Comparison of ENCODE assay signal across 12 mouse cellular contexts in genomic region chr14:23391566-23391965, GRCm38 (mm10).
"Had no signal": no experiment of that assay in that cellular context is flagged by ENCODE, and none has a peak within 500 bp of the region (broad histone marks: within the 10 kb centered on the region; RNA-seq: fewer than 3 reads in every experiment).

No protein-coding gene starts in this region.

- H3K27me3 ChIP-seq: midbrain, embryonic 12.5 days; stomach, embryonic 15.5 days had no signal

- H3K4me3 ChIP-seq: left cerebral cortex, adult 2 months; limb, embryonic 13.5 days; midbrain, embryonic 12.5 days; stomach, embryonic 15.5 days had no signal

- DNase-seq: kidney, adult 8-10 months; kidney, postnatal 25 days; lung, adult 18-20 months; right cerebral cortex, postnatal 14 days; thymus, adult 2 months; thymus, postnatal 25 days had no signal

- H3K4me1 ChIP-seq: stomach, embryonic 15.5 days had no signal

- H3K9ac ChIP-seq: limb, embryonic 13.5 days; liver, embryonic 14.5 days; midbrain, embryonic 12.5 days; stomach, embryonic 15.5 days had no signal

- H3K27ac ChIP-seq: left cerebral cortex, adult 2 months; liver, embryonic 14.5 days; midbrain, embryonic 12.5 days; stomach, embryonic 15.5 days had no signal

- H3K9me3 ChIP-seq: limb, embryonic 13.5 days; midbrain, embryonic 12.5 days; stomach, embryonic 15.5 days had no signal

- H3K36me3 ChIP-seq: limb, embryonic 13.5 days; midbrain, embryonic 12.5 days; stomach, embryonic 15.5 days had no signal

- H3K4me2 ChIP-seq: limb, embryonic 13.5 days; midbrain, embryonic 12.5 days; stomach, embryonic 15.5 days had no signal

- ATAC-seq: midbrain, embryonic 16.5 days had no signal
